Mouse (Mus musculus): ENCODE data around the gene F12.

DNA sequence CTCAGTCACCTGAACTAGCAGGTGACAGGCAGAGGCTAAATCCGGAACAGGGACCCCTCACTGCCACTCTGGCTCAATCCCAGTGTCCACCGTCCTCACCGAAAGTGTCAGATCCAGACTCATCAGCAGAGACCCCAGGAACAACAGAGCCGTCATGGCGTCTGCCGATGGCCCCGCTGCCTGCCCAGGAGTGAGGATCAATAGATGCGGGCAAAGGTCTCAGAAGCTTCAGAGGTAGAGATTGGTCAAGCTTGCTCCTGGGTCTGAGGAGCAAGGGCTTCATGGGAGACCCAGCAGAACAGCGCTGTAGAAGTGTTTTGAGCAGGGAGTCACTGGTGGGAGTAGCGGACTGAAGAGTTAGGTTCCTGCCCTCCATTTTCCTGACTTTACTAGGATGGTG lies at the start of gene F12:
- TF ChIP-seq GATA1 (IDR thresholded peaks at IDR 0.05; ENCODE audit: low read length) = no peak
- no peak for TF ChIP-seq TAL1 (IDR thresholded peaks at IDR 0.05; ENCODE audit: low read length)
